Mouse (Mus musculus): ENCODE measurements around the gene Klhdc2.

The Klhdc2 gene

GRCm38 (mm10) chr12:69302171-69302570 lies 5.7 kb downstream of the Klhdc2 start:
- DNase-seq (ENCODE audit: low spot score), result no peak

GRCm38 (mm10) chr12:69304051-69304450 lies 7.6 kb downstream of the Klhdc2 start:
- no peak for DNase-seq (ENCODE audit: low spot score)

GRCm38 (mm10) chr12:69306333-69306732 lies 9.9 kb downstream of the Klhdc2 start:
- DNase-seq (ENCODE audit: low spot score), result no peak

- DNase-seq (ENCODE audit: low spot score), result no peak
Observed at GRCm38 (mm10) chr12:69309659-69310058, 13.2 kb downstream of the Klhdc2 start.

GRCm38 (mm10) chr12:69318431-69318830 lies 21.9 kb downstream of the Klhdc2 start:
- no peak for DNase-seq (ENCODE audit: low spot score)

- no peak for DNase-seq (ENCODE audit: low spot score)
Observed at GRCm38 (mm10) chr12:69331187-69331586, 34.7 kb downstream of the Klhdc2 start.

GRCm38 (mm10) chr12:69332147-69332546 lies 35.7 kb downstream of the Klhdc2 start:
- DNase-seq (ENCODE audit: low spot score), result no peak

GRCm38 (mm10) chr12:69333547-69333946 lies 37.1 kb downstream of the Klhdc2 start:
- peak; percentile 11 for DNase-seq (ENCODE audit: low spot score)

- no peak for DNase-seq (ENCODE audit: low spot score)
Observed at GRCm38 (mm10) chr12:69349928-69350327, 53.4 kb downstream of the Klhdc2 start.

- DNase-seq (ENCODE audit: low spot score), result no peak
Observed at GRCm38 (mm10) chr12:69351685-69352084, 55.2 kb downstream of the Klhdc2 start.

- peak; percentile 75 for DNase-seq (ENCODE audit: low spot score)
Observed at GRCm38 (mm10) chr12:69356546-69357299, 60.2 kb downstream of the Klhdc2 start, which contains the start of gene Nemf. Nemf (minus strand) TSS chr12:69357165.

- no peak for DNase-seq (ENCODE audit: low spot score)
Observed at GRCm38 (mm10) chr12:69357300-69357646, 60.8 kb downstream of the Klhdc2 start.
